Mouse (Mus musculus) erythroblast, embryonic 14.5 days (primary cell): ENCODE results near the gene Tprgl.

Source experiments
- GATA1 ChIP-seq: IDR thresholded peaks from 2 replicates; pipeline ENCODE4 v1.6.1; 2012; ENCODE audit warnings: low read length, inconsistent platforms, mixed read lengths
- TAL1 ChIP-seq: IDR thresholded peaks from 3 replicates; pipeline ENCODE4 v1.6.1; 2012; ENCODE audit warnings: low read length, inconsistent platforms, mixed read lengths

DNA sequence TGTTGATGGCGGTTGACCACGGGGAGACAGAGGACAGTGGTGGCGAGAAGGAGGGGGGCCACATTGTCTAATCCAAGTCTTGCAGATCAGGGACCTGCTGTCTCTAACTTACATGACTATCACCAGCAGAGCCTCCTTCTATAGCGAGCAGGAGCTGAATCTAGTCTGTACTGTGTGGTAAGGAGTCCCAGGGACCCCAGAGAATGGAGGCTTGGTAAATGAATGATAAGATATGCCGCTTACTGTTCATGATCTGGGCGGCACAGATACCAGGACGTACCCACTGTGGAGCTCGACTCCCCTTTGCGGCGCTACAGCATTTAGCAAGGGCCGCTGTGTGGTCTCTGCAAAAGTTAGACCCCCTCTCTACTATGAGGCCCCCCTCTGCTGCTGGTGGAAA, 38.7 kb downstream of the Tprgl start:
- TF ChIP-seq GATA1 (no peak), TAL1 (peak; percentile 67)
